Mouse (Mus musculus): ENCODE results near the gene Heg1. TPM values are rescaled to one million over a fixed set of nuclear protein-coding genes. Genes with fewer than 3 reads are reported as not detected.
A peak's percentile ranks its signal among the peaks of the same experiment; 100 is the strongest.

Heg1 gene
- polyA plus RNA-seq (2015; fragmentation: Nextera tagmentation; extraction: Ambion mirVana): 21.3 and 22.3 TPM in 2 replicates

DNA sequence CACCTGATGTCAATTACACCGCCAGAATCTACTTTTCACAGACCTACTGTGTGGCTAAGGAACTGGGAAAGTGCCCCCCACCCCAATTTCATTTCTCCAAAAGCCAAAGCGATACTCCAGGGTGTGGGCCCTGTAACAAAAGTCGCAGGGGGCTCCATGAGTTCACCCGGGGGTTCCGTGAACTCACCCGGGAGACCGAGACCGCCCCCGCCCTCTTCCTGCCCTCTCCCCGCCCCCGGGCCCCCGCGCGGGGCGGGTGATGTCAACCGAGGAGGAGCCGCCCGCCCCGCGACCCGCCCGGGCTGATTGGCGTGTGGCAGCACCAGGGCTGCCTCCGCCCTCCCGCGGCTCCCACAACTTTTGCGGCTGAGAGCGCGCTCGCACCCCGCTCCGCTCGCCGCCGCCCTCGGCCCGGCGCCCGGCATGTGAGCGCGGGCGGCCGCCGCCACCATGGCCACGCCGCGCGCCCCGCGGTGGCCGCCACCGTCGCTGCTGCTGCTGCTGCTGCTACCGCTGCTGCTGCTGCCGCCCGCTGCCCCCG is at the start of gene Heg1:
Gene Heg1 (plus strand): TSS at position 209 of the 541 bp plus-strand sequence.
- Histone ChIP-seq H3K4me2 (peak within 1 kb of the TSS; percentile 82), H3K27ac (peak within 1 kb of the TSS; percentile 78), H3K9me3 (replicated peaks) (no peaks in the 10 kb centered on the region), H3K4me3 (peak within 1 kb of the TSS; percentile 92), H3K36me3 (ENCODE audit: poor library complexity, severe bottlenecking) (peaks cover 4% of the 10 kb centered on the region; the same call in 1 of the 2 replicates), H3K27me3 (no peaks in the 10 kb centered on the region), H3K9ac (peak within 1 kb of the TSS; percentile 98), H3K4me1 (peaks cover 47% of the 10 kb centered on the region)
- ATAC-seq: peak; percentile 84
- WGBS: under 1% methylated on average over 24 of the region's 57 CpGs

DNA sequence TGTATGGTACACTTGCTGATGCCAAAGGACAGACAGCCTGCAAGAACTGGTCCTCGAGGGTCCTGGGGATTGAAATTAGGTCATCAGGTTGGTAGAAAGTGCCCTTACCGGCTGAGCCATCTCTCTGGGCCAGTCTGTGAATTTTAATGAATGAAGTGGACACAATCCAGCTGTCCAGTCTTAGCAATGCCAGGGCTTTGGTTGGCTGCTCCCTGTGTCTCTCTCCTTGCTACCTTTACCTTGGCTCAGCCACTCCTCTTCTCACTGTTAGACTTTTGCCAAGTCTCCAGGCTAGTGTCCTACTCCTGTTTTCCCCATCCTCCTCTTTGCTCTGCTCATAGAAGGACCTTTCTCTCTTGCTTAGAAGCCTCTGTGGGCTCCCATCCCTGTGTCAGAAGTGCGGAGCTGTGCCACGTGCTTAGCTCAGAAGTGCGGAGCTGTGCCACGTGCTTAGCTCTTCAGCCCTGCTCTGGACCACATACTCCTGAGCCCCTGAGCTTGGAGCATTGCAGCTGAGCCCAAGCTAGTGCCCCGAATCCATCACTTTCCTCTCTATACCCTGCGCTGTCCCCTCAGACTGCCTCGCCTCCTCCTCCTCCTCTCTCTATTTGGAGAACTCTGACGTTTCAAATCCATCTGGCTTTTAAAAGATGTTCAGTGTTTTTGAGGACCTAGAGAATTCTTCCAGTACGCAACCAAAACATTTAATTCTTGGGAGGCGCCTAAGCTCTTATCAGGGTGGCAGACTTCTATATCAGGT is 48.2 kb upstream of the Heg1 start:
- Histone ChIP-seq H3K4me2 (no peak overlapping the region), H3K9ac (no peak overlapping the region), H3K4me3 (no peak overlapping the region), H3K9me3 (replicated peaks) (no peaks in the 10 kb centered on the region; the same call in 1 of the 2 replicates), H3K36me3 (ENCODE audit: poor library complexity, severe bottlenecking) (no peaks in the 10 kb centered on the region), H3K27ac (no peak overlapping the region), H3K4me1 (no peaks in the 10 kb centered on the region), H3K27me3 (no peaks in the 10 kb centered on the region)
- ATAC-seq: no peak
- 85% methylated on average over 12 of the region's 12 CpGs for WGBS

DNA sequence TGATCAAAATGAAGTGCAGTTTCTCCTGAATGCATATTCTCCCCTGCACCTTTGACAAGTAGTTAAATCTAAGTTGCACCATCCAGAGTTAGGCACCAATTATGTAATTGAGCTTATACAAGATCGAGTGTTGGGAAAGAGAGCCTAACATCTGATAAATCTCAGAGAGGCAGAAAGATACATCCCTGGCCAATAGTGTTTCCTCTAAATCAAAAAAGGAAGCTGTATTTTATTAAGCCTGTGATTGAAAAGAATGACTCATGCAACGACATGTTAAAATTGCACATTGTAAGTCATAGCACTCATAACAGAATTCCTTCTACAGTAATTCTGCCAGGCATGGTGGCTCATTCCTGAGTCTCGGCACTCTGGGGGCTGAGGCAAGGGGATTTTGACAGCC is 42.4 kb upstream of the Heg1 start:
- no peak for ATAC-seq
- no peak overlapping the region for H3K4me3 ChIP-seq
- 0 out of 2 replicates have a peak, but pooled peaks cover under 1% of the 10 kb centered on the region for H3K9me3 ChIP-seq (replicated peaks)
- H3K27me3 ChIP-seq: no peaks in the 10 kb centered on the region
- H3K36me3 ChIP-seq (ENCODE audit: poor library complexity, severe bottlenecking): no peaks in the 10 kb centered on the region
- H3K9ac ChIP-seq: no peak overlapping the region
- 78% methylated on average over 3 of the region's 3 CpGs for WGBS
- no peak overlapping the region for H3K27ac ChIP-seq
- no peaks in the 10 kb centered on the region for H3K4me1 ChIP-seq
- no peak overlapping the region for H3K4me2 ChIP-seq

DNA sequence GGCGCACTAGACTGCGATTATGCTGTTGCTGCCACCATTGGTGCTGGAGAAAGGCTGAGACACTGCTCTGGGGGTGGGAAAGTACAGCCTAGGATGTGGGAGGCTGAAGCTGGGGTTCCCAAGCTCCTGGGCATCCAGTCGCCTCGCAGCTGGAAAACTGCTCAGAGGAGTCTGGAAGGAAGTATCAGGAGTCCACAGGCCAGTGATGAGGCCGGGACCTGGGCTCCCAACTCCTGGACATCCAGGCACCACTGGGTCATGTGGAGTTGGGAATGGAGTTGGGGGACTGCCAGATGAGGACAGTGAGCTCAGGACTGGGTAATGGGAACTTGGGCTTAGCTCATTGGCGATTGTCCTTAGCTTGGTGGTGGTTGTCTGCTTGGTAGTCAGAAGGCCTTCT is 31.1 kb upstream of the Heg1 start:
- no peak overlapping the region for H3K4me2 ChIP-seq
- H3K4me1 ChIP-seq: no peaks in the 10 kb centered on the region
- peaks cover 16% of the 10 kb centered on the region for H3K9me3 ChIP-seq (replicated peaks)
- no peak overlapping the region for H3K4me3 ChIP-seq
- H3K36me3 ChIP-seq (ENCODE audit: poor library complexity, severe bottlenecking): no peaks in the 10 kb centered on the region; the same call in 1 of the 2 replicates
- H3K27me3 ChIP-seq: no peaks in the 10 kb centered on the region
- WGBS: 94% methylated on average over 6 of the region's 6 CpGs
- no peak overlapping the region for H3K9ac ChIP-seq
- no peak for ATAC-seq
- H3K27ac ChIP-seq: no peak overlapping the region

DNA sequence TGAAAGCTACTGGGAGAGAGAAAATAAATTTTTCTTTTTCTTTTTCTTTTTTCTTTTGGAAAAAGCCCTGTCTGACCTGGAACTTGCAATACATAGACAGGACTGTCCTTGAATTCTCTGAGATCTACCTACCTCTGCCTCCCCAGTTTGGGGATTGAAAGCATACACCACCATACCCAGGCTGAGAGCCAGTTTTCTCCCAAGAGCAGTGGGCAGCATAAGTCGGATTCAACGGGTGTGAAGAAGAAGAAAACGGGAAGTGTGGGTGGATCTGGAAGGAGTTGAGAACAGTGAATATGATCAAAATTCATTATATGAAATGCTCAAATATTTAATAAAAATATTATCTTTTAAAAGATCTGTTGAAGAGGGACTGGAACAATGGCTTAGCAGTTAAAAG is 28.7 kb upstream of the Heg1 start:
- Histone ChIP-seq H3K9ac (no peak overlapping the region), H3K27me3 (no peaks in the 10 kb centered on the region), H3K4me2 (no peak overlapping the region), H3K9me3 (replicated peaks) (peaks cover 5% of the 10 kb centered on the region; the same call in 1 of the 2 replicates), H3K27ac (no peak overlapping the region), H3K36me3 (ENCODE audit: poor library complexity, severe bottlenecking) (no peaks in the 10 kb centered on the region), H3K4me3 (no peak overlapping the region), H3K4me1 (no peaks in the 10 kb centered on the region)
- no peak for ATAC-seq
- WGBS: 94% methylated on average over 3 of the region's 3 CpGs

DNA sequence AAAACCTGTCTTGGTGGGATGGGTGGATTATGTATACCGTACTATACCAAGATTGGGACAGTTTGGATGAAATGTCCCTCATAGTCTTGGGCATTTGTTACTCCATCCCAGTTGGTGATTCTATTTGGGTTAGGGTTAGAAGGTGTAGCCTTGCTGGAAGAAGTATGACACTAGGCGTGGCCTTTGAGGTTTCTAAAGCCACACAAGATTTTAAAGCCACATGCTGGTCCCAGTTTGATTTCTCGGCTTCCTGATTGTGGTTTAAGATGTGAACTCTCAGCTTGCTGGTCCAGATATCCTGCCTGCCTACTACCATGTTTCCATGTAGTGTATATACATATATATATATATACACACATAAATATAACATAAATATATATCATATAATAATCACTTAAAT is 27.0 kb upstream of the Heg1 start:
- Histone ChIP-seq H3K27ac (no peak overlapping the region), H3K36me3 (ENCODE audit: poor library complexity, severe bottlenecking) (no peaks in the 10 kb centered on the region), H3K9ac (no peak overlapping the region), H3K4me2 (no peak overlapping the region), H3K27me3 (no peaks in the 10 kb centered on the region), H3K9me3 (replicated peaks) (no peaks in the 10 kb centered on the region), H3K4me3 (no peak overlapping the region), H3K4me1 (no peaks in the 10 kb centered on the region)
- WGBS: 91% methylated on average over 3 of the region's 3 CpGs
- ATAC-seq: no peak

DNA sequence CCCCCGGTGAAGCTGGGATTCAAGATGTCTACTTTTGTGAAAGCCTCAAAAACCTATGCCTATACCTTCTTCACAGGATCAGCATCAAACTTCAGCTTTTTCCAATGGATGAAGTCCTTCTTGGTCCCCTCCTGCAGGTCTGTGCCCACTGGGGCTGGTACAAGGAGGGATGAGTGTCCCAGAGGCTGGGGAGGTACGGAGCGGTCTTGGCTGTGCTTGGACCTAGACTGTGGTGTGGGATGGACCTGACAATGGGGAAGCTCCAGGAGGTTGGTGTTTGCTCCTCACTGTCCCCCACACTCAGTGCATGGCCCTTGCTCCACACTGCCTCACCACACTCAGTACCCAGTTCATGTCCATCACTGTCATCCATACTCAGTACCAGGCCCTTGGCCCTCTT is 26.0 kb upstream of the Heg1 start:
- Histone ChIP-seq H3K4me2 (no peak overlapping the region), H3K36me3 (ENCODE audit: poor library complexity, severe bottlenecking) (no peaks in the 10 kb centered on the region), H3K27ac (no peak overlapping the region), H3K9me3 (replicated peaks) (no peaks in the 10 kb centered on the region), H3K4me3 (no peak overlapping the region), H3K9ac (no peak overlapping the region), H3K27me3 (no peaks in the 10 kb centered on the region), H3K4me1 (no peaks in the 10 kb centered on the region)
- no peak for ATAC-seq
- 99% methylated on average over 3 of the region's 3 CpGs for WGBS

DNA sequence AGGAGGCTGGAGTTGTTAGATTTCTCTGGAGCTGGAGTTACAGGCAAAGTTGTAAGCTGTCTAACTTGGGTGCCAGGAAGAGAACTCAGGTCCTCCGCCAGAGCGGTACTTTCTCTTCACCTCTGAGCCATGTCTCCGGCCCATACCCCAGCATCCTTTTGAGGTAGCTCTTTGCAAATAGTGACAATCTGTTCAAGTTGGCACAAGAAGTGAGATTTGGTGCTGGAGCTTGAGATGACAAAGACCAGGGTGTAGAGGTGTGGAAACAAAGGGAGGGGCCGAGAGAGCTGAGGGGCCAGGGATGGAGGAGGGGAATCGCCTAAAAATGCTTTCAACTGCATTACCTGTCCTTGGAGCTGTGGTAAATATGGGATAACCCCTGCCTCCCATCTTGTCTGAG is 24.6 kb upstream of the Heg1 start:
- Histone ChIP-seq H3K9me3 (replicated peaks) (no peaks in the 10 kb centered on the region), H3K4me1 (no peaks in the 10 kb centered on the region), H3K4me2 (no peak overlapping the region), H3K36me3 (ENCODE audit: poor library complexity, severe bottlenecking) (no peaks in the 10 kb centered on the region), H3K9ac (no peak overlapping the region), H3K4me3 (no peak overlapping the region), H3K27me3 (no peaks in the 10 kb centered on the region), H3K27ac (no peak overlapping the region)
- ATAC-seq: no peak
- 90% methylated on average over 5 of the region's 5 CpGs for WGBS

DNA sequence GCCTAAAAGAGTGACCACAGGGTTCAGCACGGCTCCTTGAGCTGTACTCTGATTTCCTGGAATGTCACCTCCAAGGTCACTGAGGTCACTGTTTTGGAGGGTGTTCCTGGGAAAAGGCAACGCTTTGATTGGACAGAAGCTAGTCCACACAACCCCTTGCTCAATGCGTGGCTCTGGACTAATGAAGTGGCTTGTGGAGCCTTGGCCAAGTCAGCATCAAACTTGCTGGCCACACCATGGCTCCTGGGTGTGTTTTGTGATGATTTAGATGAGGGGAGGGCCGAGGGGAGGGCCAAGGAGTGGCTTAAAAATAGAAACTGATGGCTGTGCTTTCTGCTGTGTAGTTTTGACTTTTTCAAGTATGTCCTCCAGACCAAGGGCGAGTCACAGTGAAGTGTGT is 24.0 kb upstream of the Heg1 start:
- H3K27me3 ChIP-seq: no peaks in the 10 kb centered on the region
- no peak for ATAC-seq
- no peaks in the 10 kb centered on the region for H3K9me3 ChIP-seq (replicated peaks)

DNA sequence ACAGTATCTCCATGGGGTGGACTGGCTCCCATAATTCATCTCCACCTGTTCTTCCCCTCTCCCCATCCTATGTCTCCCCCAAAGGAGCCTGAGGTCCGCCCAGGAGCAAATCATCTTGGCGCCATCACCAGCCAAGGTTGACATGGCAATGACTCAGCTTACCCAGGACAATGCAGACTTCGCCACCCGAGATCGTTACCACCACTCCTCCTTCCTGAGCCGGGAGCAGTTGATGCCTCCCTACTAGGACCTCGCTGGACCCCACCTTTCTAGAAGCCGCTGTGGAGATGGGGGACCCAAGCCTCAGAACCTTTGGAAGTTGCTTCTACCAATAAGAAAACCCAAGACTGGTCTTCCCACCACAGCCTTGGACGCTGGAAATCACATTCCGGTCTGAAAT is 21.3 kb upstream of the Heg1 start:
- H3K9ac ChIP-seq: no peak overlapping the region
- ATAC-seq: no peak
- no peaks in the 10 kb centered on the region for H3K9me3 ChIP-seq (replicated peaks)
- WGBS: 95% methylated on average over 10 of the region's 10 CpGs
- no peaks in the 10 kb centered on the region for H3K36me3 ChIP-seq (ENCODE audit: poor library complexity, severe bottlenecking)
- no peak overlapping the region for H3K4me2 ChIP-seq
- no peak overlapping the region for H3K4me3 ChIP-seq
- H3K27ac ChIP-seq: no peak overlapping the region
- no peaks in the 10 kb centered on the region for H3K4me1 ChIP-seq
- no peaks in the 10 kb centered on the region for H3K27me3 ChIP-seq

More for the DNA sequence above, 24.0 kb upstream of the Heg1 start:
- 75% methylated on average over 5 of the region's 5 CpGs for WGBS
- Histone ChIP-seq H3K9ac (no peak overlapping the region), H3K27ac (no peak overlapping the region), H3K36me3 (ENCODE audit: poor library complexity, severe bottlenecking) (no peaks in the 10 kb centered on the region), H3K4me2 (no peak overlapping the region), H3K4me1 (no peaks in the 10 kb centered on the region), H3K4me3 (no peak overlapping the region)

DNA sequence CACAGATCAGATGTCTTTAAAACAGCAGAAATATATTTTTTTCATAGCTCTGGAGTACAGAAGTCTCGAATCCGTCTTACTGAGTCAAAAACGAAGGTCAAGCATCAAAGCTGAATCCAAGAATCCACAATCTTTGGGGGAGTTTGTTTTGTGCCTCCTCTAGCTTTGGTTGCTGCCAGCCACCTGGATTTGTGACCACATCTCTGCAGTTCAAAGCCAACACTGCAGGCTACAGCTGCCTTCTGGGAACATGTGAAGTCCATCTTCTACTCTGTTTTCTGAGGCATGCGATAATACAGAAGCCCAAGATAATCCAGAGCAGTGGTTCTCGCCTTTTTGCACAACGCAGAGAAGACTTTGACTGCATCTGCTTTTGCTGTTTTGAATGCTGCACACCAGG is 17.9 kb upstream of the Heg1 start:
- no peak overlapping the region for H3K27ac ChIP-seq
- H3K27me3 ChIP-seq: no peaks in the 10 kb centered on the region
- no peaks in the 10 kb centered on the region for H3K9me3 ChIP-seq (replicated peaks)
- no peak overlapping the region for H3K4me3 ChIP-seq
- H3K4me2 ChIP-seq: no peak overlapping the region
- no peaks in the 10 kb centered on the region for H3K4me1 ChIP-seq
- WGBS: 93% methylated on average over 6 of the region's 6 CpGs
- H3K36me3 ChIP-seq (ENCODE audit: poor library complexity, severe bottlenecking): no peaks in the 10 kb centered on the region
- no peak overlapping the region for H3K9ac ChIP-seq
- ATAC-seq: no peak

DNA sequence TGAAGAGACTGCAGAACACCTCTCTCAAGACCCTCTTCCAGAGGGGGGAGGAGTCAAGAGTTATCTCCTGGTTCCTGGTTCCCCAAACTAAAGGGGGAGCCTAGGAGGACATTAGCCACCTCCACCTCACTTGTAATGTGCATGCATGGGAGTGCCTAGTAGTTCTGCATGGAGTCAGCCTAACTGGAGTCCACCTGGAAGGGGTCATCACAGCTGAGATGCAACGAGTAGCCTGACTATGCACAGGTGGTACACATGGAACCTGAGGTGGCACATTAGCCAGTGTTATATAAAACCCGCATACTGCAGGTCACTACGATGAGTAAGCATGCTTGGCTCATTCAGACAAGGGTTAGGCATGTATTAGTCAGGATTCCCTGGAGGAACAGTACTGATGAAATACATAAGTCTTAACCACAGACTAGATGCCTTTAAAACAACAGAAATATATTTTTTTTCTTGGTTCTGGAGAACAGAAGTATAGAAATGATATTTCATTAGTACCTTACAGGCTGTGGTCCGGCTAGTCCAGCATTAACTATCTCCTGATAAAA is 17.1 kb upstream of the Heg1 start:
- no peak for ATAC-seq
- Histone ChIP-seq H3K4me3 (no peak overlapping the region), H3K4me1 (no peaks in the 10 kb centered on the region), H3K27ac (no peak overlapping the region), H3K9me3 (replicated peaks) (no peaks in the 10 kb centered on the region), H3K9ac (no peak overlapping the region), H3K27me3 (no peaks in the 10 kb centered on the region), H3K36me3 (ENCODE audit: poor library complexity, severe bottlenecking) (no peaks in the 10 kb centered on the region), H3K4me2 (no peak overlapping the region)
- 92% methylated on average over 4 of the region's 4 CpGs for WGBS
